Mouse (Mus musculus) forebrain, embryonic 11.5 days (tissue): Measurements from ENCODE around the gene Tmem132c. TPM values are rescaled to one million over a fixed set of nuclear protein-coding genes. Genes with fewer than 3 reads are reported as not detected.

Experiments
- ATAC-seq: fragments of 200-750 bp; cut with Nextera tagmentation; replicated peaks from 2 replicates; pipeline ENCODE4 v1.8.0; 2017; ENCODE audit warnings: moderate TSS enrichment; ENCODE audit not compliant: low FRiP score
- DNase-seq: peaks from one replicate; pipeline ENCODE4 v3.0.0-alpha.2; 2017; ENCODE audit warnings: low spot score
- H3K27ac ChIP-seq: fragments of 300-500 bp; sonication (generic); 2 replicates; pipeline ENCODE4 v1.5.1; 2014; ENCODE audit warnings: low read depth, low read length
- H3K27me3 ChIP-seq: fragments of 300-500 bp; sonication (generic); 2 replicates; pipeline ENCODE4 v1.6.1; 2014; ENCODE audit warnings: mild to moderate bottlenecking, low read length, mixed read lengths; ENCODE audit not compliant: control insufficient read depth, insufficient read depth
- H3K36me3 ChIP-seq: fragments of 300-500 bp; sonication (generic); 2 replicates; pipeline ENCODE4 v1.6.1; 2014; ENCODE audit warnings: mild to moderate bottlenecking, low read length, moderate library complexity, mixed read lengths; ENCODE audit not compliant: control insufficient read depth, insufficient read depth
- H3K4me1 ChIP-seq: fragments of 300-500 bp; sonication (generic); replicated peaks from 2 replicates; pipeline ENCODE4 v1.6.1; 2014; ENCODE audit warnings: low read length, mixed read lengths; ENCODE audit not compliant: control insufficient read depth, insufficient read depth
- H3K4me2 ChIP-seq: fragments of 300-500 bp; sonication (generic); 2 replicates; pipeline ENCODE4 v1.6.1; 2014; ENCODE audit warnings: low read depth, mild to moderate bottlenecking, low read length, moderate library complexity, mixed read lengths; ENCODE audit not compliant: severe bottlenecking
- H3K4me3 ChIP-seq: fragments of 300-500 bp; sonication (generic); 2 replicates; pipeline ENCODE4 v1.5.1; 2014; ENCODE audit warnings: low read depth, low read length
- H3K9ac ChIP-seq: fragments of 300-500 bp; sonication (generic); 2 replicates; pipeline ENCODE4 v1.6.1; 2014; ENCODE audit warnings: low read length
- H3K9me3 ChIP-seq: fragments of 300-500 bp; sonication (generic); 2 replicates; pipeline ENCODE4 v1.6.1; 2016; ENCODE audit warnings: low read length, mixed read lengths; ENCODE audit not compliant: control insufficient read depth
- WGBS: fragments of 180-500 bp; shearing (Covaris S2); extraction: QIAGEN DNeasy Blood & Tissue Kit; methylation state at CpG from one replicate; pipeline ENCODE4 v1.1.7; 2014; 5-methylcytosine and 5-hydroxymethylcytosine counted together
- polyA plus RNA-seq: library from polyadenylated mRNA; unstranded; fragments of >200 nt; fragmentation: Nextera tagmentation; extraction: Ambion mirVana; gene quantifications from 2 replicates; pipeline ENCODE4 v1.2.1, GENCODE M21; 2014

Gene Tmem132c
- polyA plus RNA-seq, 1 experiment from 2014 or later: 26.1 TPM

- 82% methylated on average over 6 of the region's 6 CpGs for WGBS
- Histone ChIP-seq H3K36me3 (peaks cover 8% of the 10 kb centered on the region; the same call in 1 of the 2 replicates), H3K27me3 (no peaks in the 10 kb centered on the region), H3K27ac (no peak overlapping the region), H3K4me1 (no peaks in the 10 kb centered on the region), H3K9ac (no peak overlapping the region), H3K4me3 (no peak overlapping the region), H3K9me3 (no peaks in the 10 kb centered on the region), H3K4me2 (no peak overlapping the region)
- DNase-seq (no peak), ATAC-seq (no peak)
Measured at GRCm38 (mm10) chr5:127592854-127593253, 351.2 kb downstream of the Tmem132c start.

- no peaks in the 10 kb centered on the region for H3K9me3 ChIP-seq
- DNase-seq: no peak
- WGBS: 92% methylated on average over 3 of the region's 3 CpGs
Measured at GRCm38 (mm10) chr5:127595676-127596075, 354.1 kb downstream of the Tmem132c start.

DNA sequence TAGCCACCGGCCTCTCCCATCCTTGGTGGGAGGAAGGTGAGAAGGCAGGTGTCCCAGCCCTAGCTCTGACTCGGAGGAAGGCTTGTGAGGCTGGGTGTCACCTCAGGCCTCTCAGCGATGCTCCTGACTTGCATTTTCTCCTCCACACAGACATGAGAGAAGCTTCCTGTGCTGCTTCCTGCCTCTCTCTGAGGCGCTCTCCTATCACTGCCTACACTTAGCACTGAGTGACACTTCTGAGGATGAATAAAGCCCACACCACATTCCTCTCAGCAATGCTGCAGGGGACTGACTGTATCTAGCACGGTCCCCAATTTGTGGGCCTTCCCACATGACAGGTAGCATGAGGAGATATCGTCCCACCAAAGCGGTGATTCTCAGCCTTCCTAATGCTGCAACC lies 355.3 kb downstream of the Tmem132c start:
- 91% methylated on average over 7 of the region's 7 CpGs for WGBS
- Histone ChIP-seq H3K27me3 (no peaks in the 10 kb centered on the region), H3K36me3 (peaks cover 18% of the 10 kb centered on the region; the same call in 1 of the 2 replicates), H3K4me2 (no peak overlapping the region), H3K9ac (no peak overlapping the region), H3K4me3 (no peak overlapping the region), H3K27ac (no peak overlapping the region), H3K4me1 (no peaks in the 10 kb centered on the region), H3K9me3 (no peaks in the 10 kb centered on the region)
- no peak for ATAC-seq
- DNase-seq: no peak

More at GRCm38 (mm10) chr5:127595676-127596075, 354.1 kb downstream of the Tmem132c start:
- no peak overlapping the region for H3K27ac ChIP-seq
- peaks cover 13% of the 10 kb centered on the region; the same call in 1 of the 2 replicates for H3K36me3 ChIP-seq
- H3K4me1 ChIP-seq: no peaks in the 10 kb centered on the region
- H3K4me3 ChIP-seq: no peak overlapping the region
- H3K4me2 ChIP-seq: no peak overlapping the region
- ATAC-seq: no peak
- no peak overlapping the region for H3K9ac ChIP-seq
- no peaks in the 10 kb centered on the region for H3K27me3 ChIP-seq

DNA sequence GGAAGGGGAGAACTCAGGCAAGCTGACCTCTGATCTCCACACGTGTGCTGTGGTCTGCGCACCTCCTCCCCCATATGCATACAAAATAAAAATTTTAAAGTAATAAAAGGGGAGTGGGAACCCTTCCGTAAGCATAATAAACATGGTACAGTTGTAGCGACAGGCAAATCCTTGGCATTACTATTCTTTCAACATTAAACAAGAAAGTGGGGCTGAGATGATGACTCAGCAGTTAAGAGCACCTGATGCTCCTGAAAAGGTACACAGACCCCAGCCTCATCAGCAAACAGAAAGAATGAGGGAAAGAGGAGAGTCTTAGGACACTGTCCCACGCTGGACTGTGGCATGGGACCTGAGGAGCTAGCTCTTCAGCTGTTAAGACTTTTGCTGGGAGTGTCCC lies 361.4 kb downstream of the Tmem132c start:
- no peak overlapping the region for H3K27ac ChIP-seq
- ATAC-seq (no peak), DNase-seq (no peak)

GRCm38 (mm10) chr5:127607507-127607906 lies 365.9 kb downstream of the Tmem132c start:
- no peak for DNase-seq
- H3K27me3 ChIP-seq: no peaks in the 10 kb centered on the region
- peaks cover 9% of the 10 kb centered on the region; the same call in 1 of the 2 replicates for H3K36me3 ChIP-seq
- no peak overlapping the region for H3K27ac ChIP-seq
- 94% methylated on average over 2 of the region's 2 CpGs for WGBS
- H3K9me3 ChIP-seq: no peaks in the 10 kb centered on the region
- no peak overlapping the region for H3K9ac ChIP-seq
- no peak overlapping the region for H3K4me3 ChIP-seq
- no peak overlapping the region for H3K4me2 ChIP-seq
- no peak for ATAC-seq
- no peaks in the 10 kb centered on the region for H3K4me1 ChIP-seq

More for the DNA sequence above, 361.4 kb downstream of the Tmem132c start:
- no peaks in the 10 kb centered on the region for H3K27me3 ChIP-seq
- peaks cover 18% of the 10 kb centered on the region; the same call in 1 of the 2 replicates for H3K36me3 ChIP-seq
- no peaks in the 10 kb centered on the region for H3K9me3 ChIP-seq
- H3K4me2 ChIP-seq: no peak overlapping the region
- WGBS: 92% methylated on average over 5 of the region's 5 CpGs
- H3K4me3 ChIP-seq: no peak overlapping the region
- H3K4me1 ChIP-seq: no peaks in the 10 kb centered on the region
- no peak overlapping the region for H3K9ac ChIP-seq

GRCm38 (mm10) chr5:127609191-127609714 lies 367.6 kb downstream of the Tmem132c start:
- H3K4me3 ChIP-seq: no peak overlapping the region
- no peak overlapping the region for H3K4me2 ChIP-seq
- H3K27me3 ChIP-seq: no peaks in the 10 kb centered on the region
- DNase-seq (no peak), ATAC-seq (no peak)
- no peaks in the 10 kb centered on the region for H3K4me1 ChIP-seq
- H3K9ac ChIP-seq: no peak overlapping the region
- WGBS: 88% methylated on average over 7 of the region's 7 CpGs
- no peak overlapping the region for H3K27ac ChIP-seq
- no peaks in the 10 kb centered on the region; the same call in 1 of the 2 replicates for H3K36me3 ChIP-seq
- no peaks in the 10 kb centered on the region for H3K9me3 ChIP-seq

GRCm38 (mm10) chr5:127610787-127611509 lies 369.3 kb downstream of the Tmem132c start:
- no peak overlapping the region for H3K27ac ChIP-seq
- WGBS: 86% methylated on average over 6 of the region's 6 CpGs
- no peak overlapping the region for H3K9ac ChIP-seq
- H3K4me2 ChIP-seq: no peak overlapping the region
- DNase-seq (no peak), ATAC-seq (no peak)
- no peaks in the 10 kb centered on the region for H3K27me3 ChIP-seq
- H3K4me1 ChIP-seq: peaks cover 8% of the 10 kb centered on the region; the same call in 1 of the 2 replicates
- H3K4me3 ChIP-seq: no peak overlapping the region
- H3K36me3 ChIP-seq: no peaks in the 10 kb centered on the region; the same call in 1 of the 2 replicates
- H3K9me3 ChIP-seq: no peaks in the 10 kb centered on the region

DNA sequence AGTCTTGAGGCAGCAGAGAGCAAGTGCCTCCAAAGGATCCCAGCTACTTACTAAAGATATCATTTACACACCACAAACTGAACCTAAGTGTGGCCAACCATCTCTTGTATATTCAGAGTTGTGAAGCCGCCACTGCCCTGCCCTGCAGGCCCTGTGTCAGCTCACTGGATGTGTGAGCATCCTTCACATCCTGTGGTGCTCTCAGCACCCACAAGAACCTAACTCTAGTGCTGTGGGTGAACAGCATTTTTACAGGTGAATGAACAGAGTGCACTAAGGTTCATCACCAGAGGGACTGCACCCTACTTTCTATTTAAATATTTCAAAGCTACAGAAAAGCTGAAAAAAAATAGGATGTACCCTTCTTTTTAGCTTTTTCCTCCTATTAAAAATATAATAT lies 370.3 kb downstream of the Tmem132c start:
- Histone ChIP-seq H3K4me2 (no peak overlapping the region), H3K4me1 (peaks cover 10% of the 10 kb centered on the region; the same call in 1 of the 2 replicates), H3K4me3 (no peak overlapping the region), H3K27ac (no peak overlapping the region), H3K36me3 (no peaks in the 10 kb centered on the region; the same call in 1 of the 2 replicates), H3K9ac (no peak overlapping the region), H3K9me3 (no peaks in the 10 kb centered on the region), H3K27me3 (no peaks in the 10 kb centered on the region)
- DNase-seq (no peak), ATAC-seq (no peak)
- WGBS: 82% methylated on average over 1 of the region's 1 CpGs
